Mouse (Mus musculus): ENCODE data around the gene Thrb.

- TF ChIP-seq CTCF (IDR thresholded peaks at IDR 0.05; ENCODE audit: low read depth) (no peak), EP300 (IDR thresholded peaks at IDR 0.05; ENCODE audit: low read depth) (no peak)
Observed at GRCm38 (mm10) chr14:17852236-17852635, 192.2 kb downstream of the Thrb start.

Measured in liver, postnatal 0 days (tissue).